Mouse (Mus musculus): ENCODE results near the gene Wdr90. TPM values are rescaled to one million over a fixed set of nuclear protein-coding genes. Genes with fewer than 3 reads are reported as not detected.

Wdr90 gene
- polyA plus RNA-seq, 1 experiment from 2014 or later = 3.4 TPM

DNA sequence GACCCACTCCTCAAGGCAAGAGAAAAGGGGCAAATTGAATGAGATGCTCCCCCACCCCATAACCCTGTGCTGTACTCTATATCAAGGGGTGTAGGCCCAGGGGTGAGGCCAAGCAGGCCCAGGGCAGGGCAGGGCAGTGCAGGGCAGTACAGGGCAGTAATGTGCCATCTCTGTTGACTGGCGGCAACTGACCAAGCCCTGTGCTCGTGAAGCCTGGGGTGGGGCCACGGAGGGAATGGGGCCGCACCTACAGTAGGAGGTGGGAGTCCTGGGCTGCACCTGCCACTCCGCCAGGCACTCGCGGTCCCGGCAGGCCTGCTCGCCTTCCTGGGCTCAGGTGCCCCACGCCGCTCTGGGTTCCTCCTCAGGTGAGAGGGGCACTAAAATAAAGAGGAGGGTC lies 4.0 kb upstream of the Wdr90 start:
- H3K27ac ChIP-seq (ENCODE audit: low read depth) = no peak overlapping the region
- H3K4me1 ChIP-seq (ENCODE audit: insufficient read depth) = peaks cover 35% of the 10 kb centered on the region
- 88% methylated on average over 11 of the region's 11 CpGs for WGBS (ENCODE audit: insufficient replicate concordance)
- TF ChIP-seq CTCF (IDR thresholded peaks at IDR 0.05; ENCODE audit: low read depth) (no peak), EP300 (IDR thresholded peaks at IDR 0.05; ENCODE audit: low read depth) (no peak)
- no peaks in the 10 kb centered on the region for H3K27me3 ChIP-seq (ENCODE audit: insufficient read depth, low read length)
- no peak overlapping the region for H3K9ac ChIP-seq (replicated peaks)
- H3K4me3 ChIP-seq (ENCODE audit: low read depth, low read length) = no peak overlapping the region
- peaks cover 4% of the 10 kb centered on the region; the same call in 1 of the 2 replicates for H3K36me3 ChIP-seq (replicated peaks; ENCODE audit: insufficient read depth, low read length)
- DNase-seq (no peak), ATAC-seq (no peak)
- H3K4me2 ChIP-seq (ENCODE audit: low read depth, low read length) = no peak overlapping the region
- no peaks in the 10 kb centered on the region for H3K9me3 ChIP-seq (ENCODE audit: low read length)

DNA sequence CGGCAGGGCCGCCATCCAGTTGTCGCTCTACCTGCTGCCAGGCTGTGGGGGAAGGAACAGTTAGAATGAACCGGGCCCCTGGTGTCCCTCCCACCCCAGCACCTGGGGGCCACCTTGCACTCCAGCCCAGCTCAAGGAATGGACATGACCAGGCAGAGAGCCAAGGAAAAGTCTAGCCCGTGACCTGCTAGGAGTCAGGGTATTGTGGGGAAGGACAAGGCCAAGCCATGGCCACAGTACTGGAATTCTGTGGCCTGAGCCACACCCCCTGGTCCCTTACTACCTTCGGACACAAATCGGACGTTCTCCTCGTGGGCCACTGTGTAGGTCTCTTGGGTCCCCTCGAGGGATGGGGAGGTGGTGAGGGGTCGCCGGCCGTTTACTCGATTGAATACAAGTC lies 3.0 kb upstream of the Wdr90 start:
- Histone ChIP-seq H3K9me3 (ENCODE audit: low read length) (no peaks in the 10 kb centered on the region), H3K4me1 (ENCODE audit: insufficient read depth) (peaks cover 36% of the 10 kb centered on the region), H3K9ac (replicated peaks) (no peak overlapping the region), H3K4me2 (ENCODE audit: low read depth, low read length) (no peak overlapping the region), H3K27me3 (ENCODE audit: insufficient read depth, low read length) (no peaks in the 10 kb centered on the region), H3K4me3 (ENCODE audit: low read depth, low read length) (no peak overlapping the region), H3K27ac (ENCODE audit: low read depth) (no peak overlapping the region), H3K36me3 (replicated peaks; ENCODE audit: insufficient read depth, low read length) (peaks cover 4% of the 10 kb centered on the region; the same call in 1 of the 2 replicates)
- no peak for ATAC-seq
- 84% methylated on average over 14 of the region's 14 CpGs for WGBS (ENCODE audit: insufficient replicate concordance)
- TF ChIP-seq CTCF (IDR thresholded peaks at IDR 0.05; ENCODE audit: low read depth) (no peak), EP300 (IDR thresholded peaks at IDR 0.05; ENCODE audit: low read depth) (no peak)
- no peak for DNase-seq

GRCm38 (mm10) chr17:25863681-25864080 lies 2.4 kb upstream of the Wdr90 start:
- H3K4me2 ChIP-seq (ENCODE audit: low read depth, low read length) = no peak overlapping the region
- no peak overlapping the region for H3K27ac ChIP-seq (ENCODE audit: low read depth)
- no peak overlapping the region for H3K4me3 ChIP-seq (ENCODE audit: low read depth, low read length)
- H3K4me1 ChIP-seq (ENCODE audit: insufficient read depth) = peaks cover 32% of the 10 kb centered on the region
- H3K27me3 ChIP-seq (ENCODE audit: insufficient read depth, low read length) = no peaks in the 10 kb centered on the region
- ATAC-seq = no peak
- H3K36me3 ChIP-seq (replicated peaks; ENCODE audit: insufficient read depth, low read length) = peaks cover 4% of the 10 kb centered on the region; the same call in 1 of the 2 replicates
- H3K9me3 ChIP-seq (ENCODE audit: low read length) = no peaks in the 10 kb centered on the region
- WGBS (ENCODE audit: insufficient replicate concordance) = 87% methylated on average over 6 of the region's 6 CpGs
- no peak overlapping the region for H3K9ac ChIP-seq (replicated peaks)
- no peak for DNase-seq
- TF ChIP-seq EP300 (IDR thresholded peaks at IDR 0.05; ENCODE audit: low read depth) (no peak), CTCF (IDR thresholded peaks at IDR 0.05; ENCODE audit: low read depth) (peak; percentile 22)

GRCm38 (mm10) chr17:25861704-25862612 lies 657 bp upstream of the Wdr90 start:
- H3K36me3 ChIP-seq (replicated peaks; ENCODE audit: insufficient read depth, low read length) = peaks cover 4% of the 10 kb centered on the region; the same call in 1 of the 2 replicates
- no peaks in the 10 kb centered on the region for H3K9me3 ChIP-seq (ENCODE audit: low read length)
- no peaks in the 10 kb centered on the region for H3K27me3 ChIP-seq (ENCODE audit: insufficient read depth, low read length)
- peak overlapping the region; percentile 57 for H3K4me3 ChIP-seq (ENCODE audit: low read depth, low read length)
- TF ChIP-seq CTCF (IDR thresholded peaks at IDR 0.05; ENCODE audit: low read depth) (no peak), EP300 (IDR thresholded peaks at IDR 0.05; ENCODE audit: low read depth) (0 out of 2 replicates have a peak, but pooled peaks have one; percentile 1)
- 10% methylated on average over 6 of the region's 6 CpGs for whole genome bisulfite sequencing (ENCODE audit: insufficient replicate concordance)
- no peak for DNase-seq
- ATAC-seq = no peak; the same call in 1 of the 2 replicates
- H3K4me1 ChIP-seq (ENCODE audit: insufficient read depth) = peaks cover 20% of the 10 kb centered on the region
- peak overlapping the region; percentile 60 for H3K9ac ChIP-seq (replicated peaks)
- peak overlapping the region; percentile 83 for H3K4me2 ChIP-seq (ENCODE audit: low read depth, low read length)
- peak overlapping the region; percentile 73 for H3K27ac ChIP-seq (ENCODE audit: low read depth)

DNA sequence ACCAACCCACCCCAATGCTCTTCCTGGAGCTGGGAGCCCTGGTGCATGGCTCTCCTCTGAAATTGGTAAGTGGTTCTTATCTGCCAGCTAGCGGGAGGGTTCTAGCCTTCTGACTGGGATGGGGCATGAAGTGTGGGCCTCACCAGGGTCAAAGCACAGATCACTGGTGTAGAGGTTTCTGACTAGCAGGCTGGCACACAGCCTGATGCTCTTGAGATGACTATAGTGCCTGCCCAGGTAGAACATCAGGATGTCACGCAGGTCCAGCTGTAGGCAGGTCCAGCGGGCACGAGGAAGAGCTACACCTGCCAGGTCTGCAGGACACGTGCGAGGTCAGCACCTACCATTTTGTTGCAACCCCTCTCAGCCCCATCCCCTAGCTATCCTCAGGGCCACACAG lies 1.1 kb downstream of the Wdr90 start:
- no peak for ATAC-seq
- 82% methylated on average over 6 of the region's 6 CpGs for WGBS (ENCODE audit: insufficient replicate concordance)
- Histone ChIP-seq H3K4me2 (ENCODE audit: low read depth, low read length) (peak overlapping the region; percentile 83), H3K27me3 (ENCODE audit: insufficient read depth, low read length) (no peaks in the 10 kb centered on the region), H3K9ac (replicated peaks) (no peak overlapping the region), H3K9me3 (ENCODE audit: low read length) (no peaks in the 10 kb centered on the region), H3K4me1 (ENCODE audit: insufficient read depth) (peaks cover 15% of the 10 kb centered on the region), H3K27ac (ENCODE audit: low read depth) (no peak overlapping the region), H3K36me3 (replicated peaks; ENCODE audit: insufficient read depth, low read length) (peaks cover 4% of the 10 kb centered on the region; the same call in 1 of the 2 replicates), H3K4me3 (ENCODE audit: low read depth, low read length) (no peak overlapping the region)
- DNase-seq = no peak
- TF ChIP-seq EP300 (IDR thresholded peaks at IDR 0.05; ENCODE audit: low read depth) (no peak), CTCF (IDR thresholded peaks at IDR 0.05; ENCODE audit: low read depth) (no peak)

- WGBS (ENCODE audit: insufficient replicate concordance) = under 1% methylated on average over 21 of the region's 21 CpGs
- Histone ChIP-seq H3K4me3 (ENCODE audit: low read depth, low read length) (peak within 1 kb of the TSS; percentile 86), H3K36me3 (replicated peaks; ENCODE audit: insufficient read depth, low read length) (peaks cover 32% of the 10 kb centered on the region), H3K27ac (ENCODE audit: low read depth) (peak within 1 kb of the TSS; percentile 88), H3K9ac (replicated peaks) (peak within 1 kb of the TSS; percentile 88), H3K27me3 (ENCODE audit: insufficient read depth, low read length) (no peaks in the 10 kb centered on the region), H3K9me3 (ENCODE audit: low read length) (no peaks in the 10 kb centered on the region), H3K4me1 (ENCODE audit: insufficient read depth) (peaks cover 19% of the 10 kb centered on the region), H3K4me2 (ENCODE audit: low read depth, low read length) (peak within 1 kb of the TSS; percentile 89)
- DNase-seq = peak; percentile 98
- peak; percentile 93 for ATAC-seq
- TF ChIP-seq EP300 (IDR thresholded peaks at IDR 0.05; ENCODE audit: low read depth) (no peak), CTCF (IDR thresholded peaks at IDR 0.05; ENCODE audit: low read depth) (peak; percentile 82)
Measured at GRCm38 (mm10) chr17:25844396-25844901, 16.9 kb downstream of the Wdr90 start, which contains the start of gene Rhot2. Rhot2 (minus strand) TSS chr17:25844851.

Data from liver, postnatal 0 days (tissue).